Mouse (Mus musculus) heart, postnatal 0 days (tissue): ENCODE results near the gene Tbc1d5.

Source experiments
- CTCF ChIP-seq: IDR thresholded peaks from 2 replicates; pipeline ENCODE4 v1.5.1; 2016; ENCODE audit warnings: antibody characterized with exemption, control low read depth, low read depth
- EP300 ChIP-seq: IDR thresholded peaks from 2 replicates; pipeline ENCODE4 v1.6.1; 2016; ENCODE audit warnings: antibody characterized with exemption, low read depth

DNA sequence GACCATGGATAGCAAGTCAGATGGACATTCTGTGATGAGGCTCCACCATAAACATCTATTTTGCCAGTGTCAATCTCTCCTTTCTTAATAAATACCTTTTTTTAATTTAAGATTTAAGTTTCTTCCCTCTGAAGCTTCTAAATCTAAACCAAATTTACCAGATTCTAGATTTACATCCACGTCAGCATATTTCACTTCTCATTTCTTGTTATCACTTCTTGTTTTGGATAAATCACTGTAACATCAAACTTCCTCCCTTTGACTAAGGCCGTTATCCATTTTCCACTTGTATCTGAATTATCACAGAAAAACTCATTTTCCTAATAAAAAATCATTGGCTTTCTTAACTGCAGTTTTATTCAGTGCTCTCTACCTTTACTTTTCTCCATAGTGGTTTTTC lies 30.4 kb upstream of the Tbc1d5 start:
- no peak for TF ChIP-seq EP300
- no peak for TF ChIP-seq CTCF
